Mouse (Mus musculus) stomach, embryonic 15.5 days (tissue): Measurements from ENCODE around the gene Gtdc1. TPM values are rescaled to one million over a fixed set of nuclear protein-coding genes. Genes with fewer than 3 reads are reported as not detected.

ENCODE experiments used
- ATAC-seq: fragments of 200-750 bp; cut with Nextera tagmentation; 2 replicates; pipeline ENCODE4 v1.8.0; 2017; ENCODE audit warnings: low read depth, moderate number of reproducible peaks, moderate TSS enrichment; ENCODE audit not compliant: insufficient read depth, low FRiP score
- H3K27ac ChIP-seq: fragments of 300-500 bp; sonication (generic); 2 replicates; pipeline ENCODE4 v1.5.1; 2015; ENCODE audit warnings: mild to moderate bottlenecking, inconsistent platforms
- H3K27me3 ChIP-seq: fragments of 300-500 bp; sonication (generic); replicated peaks from 2 replicates; pipeline ENCODE4 v1.6.1; 2015; ENCODE audit warnings: inconsistent platforms
- H3K36me3 ChIP-seq: fragments of 300-500 bp; sonication (generic); 2 replicates; pipeline ENCODE4 v1.6.1; 2015; ENCODE audit warnings: inconsistent platforms
- H3K4me1 ChIP-seq: fragments of 300-500 bp; sonication (generic); 2 replicates; pipeline ENCODE4 v1.6.1; 2015; ENCODE audit warnings: inconsistent platforms
- H3K4me2 ChIP-seq: fragments of 300-500 bp; sonication (generic); 2 replicates; pipeline ENCODE4 v1.6.1; 2015; ENCODE audit warnings: mild to moderate bottlenecking, inconsistent platforms
- H3K4me3 ChIP-seq: fragments of 300-500 bp; sonication (generic); replicated peaks from 2 replicates; pipeline ENCODE4 v1.5.1; 2015; ENCODE audit warnings: inconsistent platforms
- H3K9ac ChIP-seq: fragments of 300-500 bp; sonication (generic); 2 replicates; pipeline ENCODE4 v1.6.1; 2015; ENCODE audit warnings: inconsistent platforms
- H3K9me3 ChIP-seq: fragments of 300-500 bp; sonication (generic); 2 replicates; pipeline ENCODE4 v1.6.1; 2016; ENCODE audit warnings: inconsistent platforms
- WGBS: fragments of 180-500 bp; shearing (Covaris S2); methylation state at CpG from one replicate; pipeline ENCODE4 v1.1.7; 2015; 5-methylcytosine and 5-hydroxymethylcytosine counted together
- polyA plus RNA-seq: library from polyadenylated mRNA; unstranded; fragments of >200 nt; fragmentation: Nextera tagmentation; extraction: Ambion mirVana; gene quantifications from 2 replicates; pipeline ENCODE4 v1.2.1, GENCODE M21; 2015

Gtdc1 gene
- polyA plus RNA-seq, 1 experiment from 2014 or later: 12.6 TPM

GRCm38 (mm10) chr2:44569140-44569952 lies 358.1 kb downstream of the Gtdc1 start:
- H3K4me3 ChIP-seq: no peak overlapping the region
- no peaks in the 10 kb centered on the region for H3K27me3 ChIP-seq
- H3K4me1 ChIP-seq: peaks cover 4% of the 10 kb centered on the region; the same call in 1 of the 2 replicates
- 74% methylated on average over 7 of the region's 7 CpGs for WGBS
- no peak overlapping the region for H3K27ac ChIP-seq
- no peak overlapping the region for H3K4me2 ChIP-seq
- no peak for ATAC-seq
- H3K9ac ChIP-seq: no peak overlapping the region
- no peaks in the 10 kb centered on the region for H3K9me3 ChIP-seq
- no peaks in the 10 kb centered on the region for H3K36me3 ChIP-seq

GRCm38 (mm10) chr2:44564776-44565692 lies 362.4 kb downstream of the Gtdc1 start:
- Histone ChIP-seq H3K27ac (no peak overlapping the region), H3K4me3 (no peak overlapping the region), H3K9ac (no peak overlapping the region), H3K4me2 (no peak overlapping the region), H3K4me1 (no peaks in the 10 kb centered on the region), H3K27me3 (no peaks in the 10 kb centered on the region), H3K9me3 (no peaks in the 10 kb centered on the region), H3K36me3 (no peaks in the 10 kb centered on the region)
- 83% methylated on average over 16 of the region's 16 CpGs for WGBS
- no peak for ATAC-seq

DNA sequence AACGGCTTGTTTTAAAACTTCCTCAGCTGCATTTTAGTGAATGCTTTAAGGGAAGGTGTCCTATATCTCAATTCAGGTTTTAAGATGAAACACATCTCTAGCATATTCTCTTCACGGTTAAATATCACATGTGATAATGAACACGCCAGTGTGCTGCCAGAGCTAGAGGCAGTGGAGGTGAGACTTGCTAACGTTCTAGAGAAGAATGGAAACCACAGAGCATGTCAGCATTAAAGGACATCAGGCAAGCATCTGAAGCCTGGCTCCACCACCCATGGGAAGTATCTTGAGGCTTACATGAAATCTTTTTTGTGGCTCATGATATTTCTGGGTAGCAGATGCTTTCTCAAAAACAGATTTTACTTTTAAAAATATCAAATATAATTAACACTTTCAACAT lies 365.7 kb downstream of the Gtdc1 start:
- no peak overlapping the region for H3K9ac ChIP-seq
- 88% methylated on average over 4 of the region's 4 CpGs for WGBS

DNA sequence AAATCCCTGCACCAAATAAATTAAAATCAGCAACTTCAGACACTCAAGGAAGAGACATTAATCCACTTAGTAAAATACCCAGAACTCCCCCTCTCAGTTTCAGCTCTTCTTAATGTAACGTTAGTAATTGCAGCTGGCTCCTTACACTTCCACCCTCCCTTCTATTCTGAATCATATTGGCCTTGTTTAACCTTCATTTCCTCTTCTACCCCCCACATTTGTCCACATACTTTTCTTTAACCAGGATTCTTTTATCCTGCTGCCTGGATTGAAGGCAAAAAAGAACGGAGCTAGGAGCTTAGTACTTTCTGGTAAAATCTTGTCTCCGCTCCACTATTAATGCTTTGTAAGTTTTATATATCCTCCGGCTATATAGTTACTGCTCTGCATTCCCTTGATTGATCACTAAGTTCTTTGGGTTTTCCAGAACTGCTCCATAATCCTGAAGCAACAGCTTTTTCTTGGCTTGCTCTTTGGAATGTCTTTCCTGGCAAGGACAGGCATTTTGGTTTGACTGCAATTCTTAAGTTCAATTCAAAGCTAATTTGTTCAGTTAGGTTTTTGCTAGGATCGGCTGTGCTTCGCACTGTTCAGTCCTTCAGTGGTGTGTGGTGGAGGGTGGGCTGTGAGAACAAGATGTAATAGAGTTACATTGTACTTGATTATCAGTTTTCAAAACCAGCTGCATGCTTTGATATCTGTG lies 368.1 kb downstream of the Gtdc1 start:
- WGBS: 41% methylated on average over 6 of the region's 6 CpGs
- Histone ChIP-seq H3K4me2 (peak overlapping the region; percentile 87), H3K27ac (peak overlapping the region; percentile 82), H3K4me3 (no peak overlapping the region), H3K9ac (no peak overlapping the region), H3K36me3 (no peaks in the 10 kb centered on the region), H3K9me3 (no peaks in the 10 kb centered on the region), H3K4me1 (peaks cover 5% of the 10 kb centered on the region; the same call in 1 of the 2 replicates), H3K27me3 (no peaks in the 10 kb centered on the region)
- peak; percentile 47; the same call in 1 of the 2 replicates for ATAC-seq

More for the DNA sequence above, 365.7 kb downstream of the Gtdc1 start:
- H3K27ac ChIP-seq: no peak overlapping the region
- H3K4me3 ChIP-seq: no peak overlapping the region
- no peaks in the 10 kb centered on the region for H3K27me3 ChIP-seq
- peaks cover 3% of the 10 kb centered on the region; the same call in 1 of the 2 replicates for H3K4me1 ChIP-seq
- no peaks in the 10 kb centered on the region for H3K9me3 ChIP-seq
- no peak overlapping the region for H3K4me2 ChIP-seq
- no peak for ATAC-seq
- H3K36me3 ChIP-seq: no peaks in the 10 kb centered on the region

- H3K9me3 ChIP-seq: no peaks in the 10 kb centered on the region
- H3K36me3 ChIP-seq: no peaks in the 10 kb centered on the region
- peak overlapping the region; percentile 87 for H3K27ac ChIP-seq
- no peaks in the 10 kb centered on the region for H3K27me3 ChIP-seq
- H3K4me1 ChIP-seq: peaks cover 5% of the 10 kb centered on the region; the same call in 1 of the 2 replicates
- H3K4me3 ChIP-seq: peak overlapping the region; percentile 12; the same call in 1 of the 2 replicates
- 57% methylated on average over 12 of the region's 12 CpGs for WGBS
- H3K4me2 ChIP-seq: peak overlapping the region; percentile 87
- H3K9ac ChIP-seq: no peak overlapping the region
- ATAC-seq: no peak
These were observed 369.7 kb downstream of the Gtdc1 start for GRCm38 (mm10) chr2:44557669-44558281.

GRCm38 (mm10) chr2:44556861-44557592 lies 370.4 kb downstream of the Gtdc1 start:
- Histone ChIP-seq H3K4me3 (peak overlapping the region; percentile 42), H3K27ac (peak overlapping the region; percentile 87), H3K9ac (peak overlapping the region; percentile 32; the same call in 1 of the 2 replicates), H3K36me3 (no peaks in the 10 kb centered on the region), H3K4me2 (peak overlapping the region; percentile 87), H3K9me3 (no peaks in the 10 kb centered on the region), H3K27me3 (no peaks in the 10 kb centered on the region), H3K4me1 (peaks cover 5% of the 10 kb centered on the region; the same call in 1 of the 2 replicates)
- 3% methylated on average over 42 of the region's 42 CpGs for WGBS
- ATAC-seq: peak; percentile 32; the same call in 1 of the 2 replicates

DNA sequence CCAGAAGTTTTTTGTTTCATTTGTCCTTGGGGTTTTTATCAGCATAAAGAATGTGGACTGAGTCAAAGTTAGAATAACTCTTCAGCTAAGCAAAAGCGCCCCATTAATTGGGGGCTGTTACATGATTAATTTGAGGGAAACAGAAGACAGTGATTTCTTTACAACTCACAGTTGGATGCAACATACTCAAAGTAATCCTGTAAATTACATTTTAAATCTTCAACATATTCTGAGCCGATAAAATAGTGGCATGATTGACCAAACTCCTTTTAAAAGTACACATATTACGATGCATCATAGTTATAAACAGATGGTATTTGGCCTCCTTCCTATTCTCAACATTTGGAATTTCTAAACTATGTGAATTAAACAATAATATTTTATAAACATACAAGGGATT lies 372.7 kb downstream of the Gtdc1 start:
- H3K4me3 ChIP-seq: no peak overlapping the region
- no peak overlapping the region for H3K4me2 ChIP-seq
- H3K4me1 ChIP-seq: peaks cover 5% of the 10 kb centered on the region; the same call in 1 of the 2 replicates
- no peaks in the 10 kb centered on the region for H3K27me3 ChIP-seq
- H3K9ac ChIP-seq: no peak overlapping the region
- 0 out of 2 replicates have a peak, but pooled peaks have one; percentile 36 for ATAC-seq
- WGBS: 47% methylated on average over 3 of the region's 3 CpGs
- no peaks in the 10 kb centered on the region for H3K9me3 ChIP-seq
- no peak overlapping the region for H3K27ac ChIP-seq
- H3K36me3 ChIP-seq: no peaks in the 10 kb centered on the region

GRCm38 (mm10) chr2:44549311-44549710 lies 378.1 kb downstream of the Gtdc1 start:
- Histone ChIP-seq H3K4me3 (no peak overlapping the region), H3K9me3 (no peaks in the 10 kb centered on the region), H3K9ac (no peak overlapping the region), H3K4me1 (no peaks in the 10 kb centered on the region), H3K4me2 (no peak overlapping the region), H3K27ac (no peak overlapping the region), H3K27me3 (no peaks in the 10 kb centered on the region), H3K36me3 (no peaks in the 10 kb centered on the region)
- 68% methylated on average over 6 of the region's 6 CpGs for WGBS
- ATAC-seq: no peak

GRCm38 (mm10) chr2:44542775-44543174 lies 384.7 kb downstream of the Gtdc1 start:
- H3K9me3 ChIP-seq: no peaks in the 10 kb centered on the region
- no peak overlapping the region for H3K4me2 ChIP-seq
- no peak overlapping the region for H3K27ac ChIP-seq
- no peak for ATAC-seq
- no peaks in the 10 kb centered on the region for H3K27me3 ChIP-seq
- no peaks in the 10 kb centered on the region for H3K36me3 ChIP-seq
- H3K9ac ChIP-seq: no peak overlapping the region
- H3K4me3 ChIP-seq: no peak overlapping the region
- no peaks in the 10 kb centered on the region for H3K4me1 ChIP-seq

DNA sequence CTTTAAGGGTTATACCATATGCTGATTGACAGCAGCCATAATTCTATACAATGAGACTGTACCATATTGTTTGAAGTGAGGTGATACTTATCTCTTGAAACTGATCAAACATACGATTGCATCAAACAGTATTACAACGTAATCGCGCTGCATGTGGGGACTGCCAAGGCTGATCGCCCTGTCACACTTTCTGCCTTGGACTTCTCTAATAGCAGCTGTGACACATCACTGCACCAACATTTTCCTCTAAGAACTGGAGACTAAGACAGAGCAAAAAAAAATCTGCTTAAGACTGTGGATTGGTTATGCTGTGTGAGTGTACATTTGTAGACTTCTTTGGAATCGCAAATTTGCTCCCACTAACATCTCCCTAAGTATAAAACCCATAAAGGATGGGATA lies 385.7 kb downstream of the Gtdc1 start:
- no peaks in the 10 kb centered on the region for H3K27me3 ChIP-seq
- H3K9me3 ChIP-seq: no peaks in the 10 kb centered on the region
- ATAC-seq: no peak
- no peaks in the 10 kb centered on the region for H3K36me3 ChIP-seq
- H3K9ac ChIP-seq: no peak overlapping the region
- H3K4me2 ChIP-seq: no peak overlapping the region
- H3K27ac ChIP-seq: no peak overlapping the region
- H3K4me1 ChIP-seq: no peaks in the 10 kb centered on the region
- no peak overlapping the region for H3K4me3 ChIP-seq
- 79% methylated on average over 6 of the region's 6 CpGs for WGBS
